Mouse (Mus musculus) liver (tissue): Measurements from ENCODE around the gene Dysf.
"Not testable (repeated sequence)": the region's sequence is repeated elsewhere in the genome, so short reads cannot be mapped to it uniquely, and the experiment has no call there.

Experiments
- DNase-seq: peaks from one replicate; pipeline ENCODE4 v3.0.0-alpha.2; 2020; ENCODE audit warnings: mixed read lengths

Dysf gene

GRCm38 (mm10) chr6:84008363-84009171 is at the start of gene Dysf:
Dysf (plus strand) TSS chr6:84008590.
- no peak for DNase-seq

GRCm38 (mm10) chr6:83987642-83988041 is 20.7 kb upstream of the Dysf start:
- DNase-seq, result no peak

GRCm38 (mm10) chr6:84002716-84003115 is 5.7 kb upstream of the Dysf start:
- no peak for DNase-seq

GRCm38 (mm10) chr6:84004295-84004694 is 4.1 kb upstream of the Dysf start:
- no peak for DNase-seq

- no peak for DNase-seq
These were observed 932 bp downstream of the Dysf start for GRCm38 (mm10) chr6:84009172-84009872.

- no peak for DNase-seq
These were observed 1.5 kb downstream of the Dysf start for GRCm38 (mm10) chr6:84009915-84010302.

- DNase-seq, result no peak
These were observed 2.2 kb downstream of the Dysf start for GRCm38 (mm10) chr6:84010303-84011225.

GRCm38 (mm10) chr6:84014961-84015683 is 6.7 kb downstream of the Dysf start:
- DNase-seq, result not testable (repeated sequence)

- no peak for DNase-seq
These were observed 8.5 kb downstream of the Dysf start for GRCm38 (mm10) chr6:84016851-84017250.

GRCm38 (mm10) chr6:84017392-84017791 is 9.0 kb downstream of the Dysf start:
- DNase-seq, result no peak

- peak; percentile 34 for DNase-seq
These were observed 10.6 kb downstream of the Dysf start for GRCm38 (mm10) chr6:84018906-84019550.

GRCm38 (mm10) chr6:84020002-84020401 is 11.6 kb downstream of the Dysf start:
- no peak for DNase-seq

- DNase-seq, result no peak
These were observed 13.6 kb downstream of the Dysf start for GRCm38 (mm10) chr6:84021990-84022389.

GRCm38 (mm10) chr6:84025636-84026035 is 17.2 kb downstream of the Dysf start:
- DNase-seq, result no peak

GRCm38 (mm10) chr6:84028791-84029190 is 20.4 kb downstream of the Dysf start:
- DNase-seq, result no peak

GRCm38 (mm10) chr6:84029775-84030174 is 21.4 kb downstream of the Dysf start:
- DNase-seq, result no peak

- DNase-seq, result not testable (repeated sequence)
These were observed 24.1 kb downstream of the Dysf start for GRCm38 (mm10) chr6:84032516-84032915.

- DNase-seq, result no peak
These were observed 35.0 kb downstream of the Dysf start for GRCm38 (mm10) chr6:84043251-84043940.

- no peak for DNase-seq
These were observed 36.3 kb downstream of the Dysf start for GRCm38 (mm10) chr6:84044679-84045078.

GRCm38 (mm10) chr6:84048856-84049255 is 40.5 kb downstream of the Dysf start:
- DNase-seq, result no peak

GRCm38 (mm10) chr6:84050238-84050637 is 41.8 kb downstream of the Dysf start:
- DNase-seq, result no peak
